Mouse (Mus musculus): ENCODE measurements at regions not wholly inside any gene's neighbourhood (a gene's known extent, or its start where the extent isn't known, plus 50 kb on each side); places are given as distances from the start of the nearest gene placed in this dataset.

DNA sequence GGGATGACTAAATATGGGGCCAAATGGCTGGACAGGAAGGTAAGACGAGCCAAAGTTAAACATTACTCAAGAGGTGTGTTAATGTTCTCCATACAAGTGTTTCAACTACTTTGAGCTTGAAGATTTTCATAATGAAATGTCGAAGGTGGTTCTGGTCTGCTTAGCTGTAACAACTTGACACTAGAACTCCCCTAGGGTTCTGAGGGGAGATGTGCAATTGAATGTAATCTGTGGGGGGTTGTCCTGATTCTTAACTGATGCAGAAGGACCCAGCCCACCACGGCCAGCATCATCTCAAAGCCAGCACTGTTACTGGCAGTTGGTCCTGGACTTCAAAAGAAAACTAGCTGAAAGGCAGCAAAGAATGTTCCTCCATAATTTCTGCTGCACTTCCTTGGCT is 55.3 kb downstream of the Gpr88 start:
- H3K27me3 ChIP-seq (replicated peaks; ENCODE audit: control insufficient read depth, insufficient read depth, low read length), result no peaks in the 10 kb centered on the region
- 43% methylated on average over 3 of the region's 3 CpGs for WGBS
- H3K9me3 ChIP-seq (ENCODE audit: control insufficient read depth, low read length), result no peaks in the 10 kb centered on the region
- DNase-seq (ENCODE audit: low spot score) (no peak), ATAC-seq (ENCODE audit: low read depth) (no peak)
- H3K4me2 ChIP-seq (ENCODE audit: low read depth, low read length), result no peak overlapping the region
- H3K9ac ChIP-seq (ENCODE audit: low read depth, low read length), result no peak overlapping the region
- no peak overlapping the region for H3K4me3 ChIP-seq (ENCODE audit: low read depth, low read length)
- H3K4me1 ChIP-seq (ENCODE audit: control insufficient read depth, insufficient read depth, low read length), result peaks cover 4% of the 10 kb centered on the region; the same call in 1 of the 2 replicates
- H3K27ac ChIP-seq (replicated peaks; ENCODE audit: low read depth, low read length), result no peak overlapping the region
- no peaks in the 10 kb centered on the region for H3K36me3 ChIP-seq (ENCODE audit: control insufficient read depth, insufficient read depth, low read length)

DNA sequence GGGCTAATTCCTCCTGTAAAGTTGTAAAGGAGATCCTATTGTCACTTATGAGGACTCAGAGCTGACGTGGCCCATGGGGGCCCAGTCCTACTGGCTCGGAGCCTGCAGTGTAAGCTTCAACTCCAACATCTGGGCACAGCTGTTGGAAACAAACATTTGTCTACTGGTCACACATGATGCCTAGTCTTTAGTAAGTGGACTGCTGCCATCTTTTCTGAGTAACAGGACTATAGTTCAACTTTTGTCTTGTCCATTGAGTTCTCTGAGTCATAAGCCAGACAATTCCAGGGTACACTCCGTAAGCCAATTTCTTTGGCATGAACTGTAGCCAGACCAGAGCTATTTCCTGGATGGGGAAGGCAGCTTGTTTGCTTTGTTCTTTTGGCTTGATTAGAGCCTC is 58.6 kb downstream of the Gpr88 start:
- no peak overlapping the region for H3K4me3 ChIP-seq (ENCODE audit: low read depth, low read length)
- H3K27ac ChIP-seq (replicated peaks; ENCODE audit: low read depth, low read length), result no peak overlapping the region

DNA sequence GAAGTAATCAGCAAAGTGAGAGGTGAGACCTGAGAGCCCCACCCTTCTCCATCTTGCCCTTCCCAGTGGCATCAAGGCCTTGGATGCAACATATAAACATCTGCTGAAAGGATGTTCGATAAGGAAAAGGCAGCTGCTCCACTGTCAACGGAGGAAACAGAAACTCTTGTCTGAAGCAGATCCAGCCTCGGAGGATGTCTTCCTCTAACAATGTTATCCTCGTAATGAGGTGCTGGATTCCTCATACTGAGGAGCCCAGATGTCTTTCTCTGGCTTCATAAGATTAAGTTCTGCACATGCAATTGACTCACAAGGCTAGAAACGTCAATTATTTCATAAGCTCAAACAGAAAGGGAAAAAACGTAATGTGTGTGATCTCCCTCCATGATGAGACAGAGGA is 61.8 kb upstream of the Vcam1 start:
- Histone ChIP-seq H3K9me3 (ENCODE audit: control insufficient read depth, low read length) (no peaks in the 10 kb centered on the region), H3K9ac (ENCODE audit: low read depth, low read length) (no peak overlapping the region), H3K36me3 (ENCODE audit: control insufficient read depth, insufficient read depth, low read length) (no peaks in the 10 kb centered on the region), H3K4me2 (ENCODE audit: low read depth, low read length) (no peak overlapping the region), H3K27me3 (replicated peaks; ENCODE audit: control insufficient read depth, insufficient read depth, low read length) (no peaks in the 10 kb centered on the region), H3K4me1 (ENCODE audit: control insufficient read depth, insufficient read depth, low read length) (no peaks in the 10 kb centered on the region), H3K4me3 (ENCODE audit: low read depth, low read length) (no peak overlapping the region), H3K27ac (replicated peaks; ENCODE audit: low read depth, low read length) (no peak overlapping the region)
- peak; percentile 31 for DNase-seq (ENCODE audit: low spot score)
- 71% methylated on average over 6 of the region's 6 CpGs for WGBS
- no peak for ATAC-seq (ENCODE audit: low read depth)

More for the DNA sequence above, 58.6 kb downstream of the Gpr88 start:
- WGBS, result 69% methylated on average over 3 of the region's 3 CpGs
- DNase-seq (ENCODE audit: low spot score) (peak; percentile 54), ATAC-seq (ENCODE audit: low read depth) (no peak)
- Histone ChIP-seq H3K27me3 (replicated peaks; ENCODE audit: control insufficient read depth, insufficient read depth, low read length) (no peaks in the 10 kb centered on the region), H3K4me2 (ENCODE audit: low read depth, low read length) (no peak overlapping the region), H3K4me1 (ENCODE audit: control insufficient read depth, insufficient read depth, low read length) (peaks cover 4% of the 10 kb centered on the region; the same call in 1 of the 2 replicates), H3K9ac (ENCODE audit: low read depth, low read length) (no peak overlapping the region), H3K9me3 (ENCODE audit: control insufficient read depth, low read length) (no peaks in the 10 kb centered on the region), H3K36me3 (ENCODE audit: control insufficient read depth, insufficient read depth, low read length) (no peaks in the 10 kb centered on the region)

- ATAC-seq (ENCODE audit: low read depth) (no peak), DNase-seq (ENCODE audit: low spot score) (peak; percentile 41)
- Histone ChIP-seq H3K4me3 (ENCODE audit: low read depth, low read length) (no peak overlapping the region), H3K4me2 (ENCODE audit: low read depth, low read length) (no peak overlapping the region), H3K36me3 (ENCODE audit: control insufficient read depth, insufficient read depth, low read length) (no peaks in the 10 kb centered on the region), H3K9me3 (ENCODE audit: control insufficient read depth, low read length) (no peaks in the 10 kb centered on the region), H3K27ac (replicated peaks; ENCODE audit: low read depth, low read length) (no peak overlapping the region), H3K4me1 (ENCODE audit: control insufficient read depth, insufficient read depth, low read length) (no peaks in the 10 kb centered on the region), H3K27me3 (replicated peaks; ENCODE audit: control insufficient read depth, insufficient read depth, low read length) (no peaks in the 10 kb centered on the region), H3K9ac (ENCODE audit: low read depth, low read length) (no peak overlapping the region)
- 54% methylated on average over 2 of the region's 2 CpGs for WGBS
These were observed 61.2 kb upstream of the Vcam1 start for GRCm38 (mm10) chr3:116190727-116191126.

- Histone ChIP-seq H3K27ac (replicated peaks; ENCODE audit: low read depth, low read length) (no peak overlapping the region), H3K4me2 (ENCODE audit: low read depth, low read length) (no peak overlapping the region), H3K9me3 (ENCODE audit: control insufficient read depth, low read length) (no peaks in the 10 kb centered on the region), H3K36me3 (ENCODE audit: control insufficient read depth, insufficient read depth, low read length) (no peaks in the 10 kb centered on the region), H3K27me3 (replicated peaks; ENCODE audit: control insufficient read depth, insufficient read depth, low read length) (no peaks in the 10 kb centered on the region), H3K4me3 (ENCODE audit: low read depth, low read length) (no peak overlapping the region), H3K4me1 (ENCODE audit: control insufficient read depth, insufficient read depth, low read length) (no peaks in the 10 kb centered on the region), H3K9ac (ENCODE audit: low read depth, low read length) (no peak overlapping the region)
- 86% methylated on average over 6 of the region's 6 CpGs for WGBS
- no peak for DNase-seq (ENCODE audit: low spot score)
- no peak for ATAC-seq (ENCODE audit: low read depth)
These were observed 60.0 kb upstream of the Vcam1 start for GRCm38 (mm10) chr3:116189363-116190100.

DNA sequence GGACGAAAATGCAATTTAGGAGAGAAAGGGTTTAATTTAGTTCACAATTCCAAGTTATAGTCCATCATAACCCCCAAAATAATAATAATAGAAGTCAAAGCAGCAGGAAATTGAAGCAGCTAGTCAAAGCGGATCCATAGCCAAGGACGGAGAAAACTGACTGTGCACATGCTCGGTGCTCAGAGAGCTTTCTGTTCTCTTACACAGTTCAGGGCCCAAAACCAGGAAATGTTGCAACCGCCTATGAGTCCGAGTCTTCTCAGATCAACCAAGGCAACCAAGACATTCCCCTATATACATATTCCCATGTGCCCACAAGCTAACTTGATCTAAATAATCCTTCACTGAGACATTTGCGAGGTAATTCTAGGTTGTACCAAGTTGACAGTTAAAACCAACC is 55.7 kb upstream of the Vcam1 start:
- Histone ChIP-seq H3K27ac (replicated peaks; ENCODE audit: low read depth, low read length) (no peak overlapping the region), H3K36me3 (ENCODE audit: control insufficient read depth, insufficient read depth, low read length) (no peaks in the 10 kb centered on the region), H3K4me2 (ENCODE audit: low read depth, low read length) (no peak overlapping the region), H3K4me3 (ENCODE audit: low read depth, low read length) (no peak overlapping the region), H3K4me1 (ENCODE audit: control insufficient read depth, insufficient read depth, low read length) (no peaks in the 10 kb centered on the region), H3K9me3 (ENCODE audit: control insufficient read depth, low read length) (no peaks in the 10 kb centered on the region), H3K27me3 (replicated peaks; ENCODE audit: control insufficient read depth, insufficient read depth, low read length) (no peaks in the 10 kb centered on the region), H3K9ac (ENCODE audit: low read depth, low read length) (no peak overlapping the region)
- WGBS, result 89% methylated on average over 7 of the region's 7 CpGs
- no peak for ATAC-seq (ENCODE audit: low read depth)
- no peak for DNase-seq (ENCODE audit: low spot score)

DNA sequence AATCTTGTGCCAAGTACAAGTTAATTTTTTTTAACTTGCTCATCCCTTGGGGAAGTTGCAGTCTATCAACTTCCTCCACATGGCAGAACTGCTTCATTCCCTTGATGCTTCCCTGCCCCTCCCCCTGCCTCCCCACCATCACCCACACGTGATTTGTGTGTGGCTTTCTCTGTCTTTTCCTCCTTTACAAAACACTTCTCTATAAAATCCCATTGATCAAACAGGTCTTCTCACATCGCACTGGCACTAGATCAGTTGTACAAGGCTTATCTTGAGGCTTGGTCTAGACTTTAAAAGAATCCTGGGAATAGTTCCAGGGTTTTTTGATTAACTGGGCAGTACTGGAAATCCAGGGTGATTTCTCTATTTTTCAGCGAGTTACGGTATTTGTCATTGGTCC is 55.0 kb upstream of the Vcam1 start:
- no peak overlapping the region for H3K27ac ChIP-seq (replicated peaks; ENCODE audit: low read depth, low read length)
- H3K9ac ChIP-seq (ENCODE audit: low read depth, low read length), result no peak overlapping the region
- no peak overlapping the region for H3K4me2 ChIP-seq (ENCODE audit: low read depth, low read length)
- DNase-seq (ENCODE audit: low spot score), result no peak
- H3K27me3 ChIP-seq (replicated peaks; ENCODE audit: control insufficient read depth, insufficient read depth, low read length), result no peaks in the 10 kb centered on the region
- 72% methylated on average over 4 of the region's 4 CpGs for WGBS
- no peaks in the 10 kb centered on the region for H3K4me1 ChIP-seq (ENCODE audit: control insufficient read depth, insufficient read depth, low read length)
- no peak for ATAC-seq (ENCODE audit: low read depth)
- H3K4me3 ChIP-seq (ENCODE audit: low read depth, low read length), result no peak overlapping the region
- H3K9me3 ChIP-seq (ENCODE audit: control insufficient read depth, low read length), result no peaks in the 10 kb centered on the region
- H3K36me3 ChIP-seq (ENCODE audit: control insufficient read depth, insufficient read depth, low read length), result no peaks in the 10 kb centered on the region

GRCm38 (mm10) chr3:116180341-116180885 is 50.9 kb upstream of the Vcam1 start:
- WGBS, result 82% methylated on average over 5 of the region's 5 CpGs
- no peak overlapping the region for H3K4me2 ChIP-seq (ENCODE audit: low read depth, low read length)

More at GRCm38 (mm10) chr3:116180341-116180885, 50.9 kb upstream of the Vcam1 start:
- Histone ChIP-seq H3K4me3 (ENCODE audit: low read depth, low read length) (no peak overlapping the region), H3K4me1 (ENCODE audit: control insufficient read depth, insufficient read depth, low read length) (no peaks in the 10 kb centered on the region), H3K9me3 (ENCODE audit: control insufficient read depth, low read length) (no peaks in the 10 kb centered on the region), H3K36me3 (ENCODE audit: control insufficient read depth, insufficient read depth, low read length) (no peaks in the 10 kb centered on the region), H3K27me3 (replicated peaks; ENCODE audit: control insufficient read depth, insufficient read depth, low read length) (no peaks in the 10 kb centered on the region), H3K9ac (ENCODE audit: low read depth, low read length) (no peak overlapping the region), H3K27ac (replicated peaks; ENCODE audit: low read depth, low read length) (no peak overlapping the region)
- DNase-seq (ENCODE audit: low spot score), result no peak
- no peak for ATAC-seq (ENCODE audit: low read depth)

Measured in embryonic facial prominence, embryonic 14.5 days (tissue).